ENCODE assay signal across 8 mouse cellular contexts in the genomic region with DNA sequence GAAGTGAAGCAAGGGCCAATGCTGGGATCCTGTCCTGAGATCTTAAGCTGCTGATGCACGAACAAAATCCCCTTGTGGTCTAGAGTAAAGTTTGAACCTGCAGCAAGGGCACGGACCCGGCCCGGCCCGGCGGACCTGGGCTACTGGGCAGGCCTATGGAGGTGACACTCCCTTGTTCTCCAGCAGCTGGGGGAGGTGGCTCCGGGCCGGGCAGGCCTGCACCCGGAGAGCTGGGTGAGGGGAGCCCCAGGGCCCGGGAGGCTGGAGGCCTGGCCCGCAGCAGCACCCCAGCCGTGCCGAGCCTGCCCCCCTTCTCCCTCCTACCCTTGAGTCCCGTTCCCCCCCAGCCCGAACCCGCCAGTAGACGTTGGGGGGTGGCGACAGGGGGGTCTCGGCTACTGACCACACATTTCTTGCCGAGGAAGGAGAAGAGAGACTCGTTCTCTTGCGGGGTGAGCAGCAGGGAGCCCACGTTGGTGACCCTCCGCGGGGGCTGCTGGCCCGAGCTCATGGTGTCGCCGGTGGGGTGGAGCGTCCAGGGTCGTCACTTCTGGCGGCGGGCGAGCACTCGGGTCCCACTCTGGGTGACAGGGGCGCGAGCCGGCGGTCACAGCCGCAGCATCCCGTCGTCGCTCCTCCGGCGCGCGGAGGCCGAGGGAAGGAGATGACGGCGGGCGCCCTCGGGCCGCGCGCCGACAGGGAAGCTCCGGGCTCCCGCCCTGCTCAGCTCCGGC. TPM values are rescaled to one million over a fixed set of nuclear protein-coding genes. Genes with fewer than 3 reads are reported as not detected.
DNase-seq lines count a peak whose midpoint lies in the region; TF ChIP-seq lines count a peak whose summit lies in the region.

No protein-coding gene starts in this region.

- no peak for TF ChIP-seq POLR2A in embryonic fibroblast, embryonic 13.5 days (IDR thresholded peaks at IDR 0.05; ENCODE audit: low read depth, low read length)
- no peak for TF ChIP-seq POLR2A in kidney, adult 2 months (IDR thresholded peaks at IDR 0.05; ENCODE audit: low read depth, low read length)
- TF ChIP-seq POLR2A in liver, adult 2 months (IDR thresholded peaks at IDR 0.05; ENCODE audit: extremely low read depth, insufficient read depth, low read length), result no peak
- TF ChIP-seq POLR2A in myocyte (IDR thresholded peaks at IDR 0.05; ENCODE audit: insufficient read length, low read depth), result no peak

- DNase-seq in A20 (ENCODE audit: low read depth, low spot score), result peak; percentile 73
- peak; percentile 50 for DNase-seq in R1 (ENCODE audit: low read depth, low spot score)
- peak; percentile 36 to 42 for DNase-seq in heart, adult 9 months (ENCODE audit: low spot score in 2 of 2)
- DNase-seq in kidney, adult 2 months, result peak; percentile 65
- DNase-seq in liver, adult 2 months (ENCODE audit: extremely low read depth, low read depth, low spot score), result no peak
- DNase-seq in testis, postnatal 10 days (ENCODE audit: low spot score), result peak; percentile 69

- WGBS in kidney, adult 2 months, result under 1% methylated on average over 58 of the region's 58 CpGs
- under 1% methylated on average over 57 of the region's 58 CpGs for WGBS in liver, adult 2 months

- H3K27ac ChIP-seq in embryonic fibroblast, embryonic 13.5 days (ENCODE audit: insufficient read depth, low read length), result peak overlapping the region; percentile 83
- H3K27ac ChIP-seq in kidney, adult 2 months (ENCODE audit: insufficient read depth, low read depth, low read length), result peak overlapping the region; percentile 84
- H3K27ac ChIP-seq in liver, adult 2 months (replicated peaks; ENCODE audit: insufficient read depth, low read depth, low read length), result peak overlapping the region; percentile 97

- H3K27me3 ChIP-seq in kidney, adult 2 months (replicated peaks; ENCODE audit: control insufficient read depth, insufficient read depth, low read length), result no peaks in the 10 kb centered on the region
- H3K27me3 ChIP-seq in liver, adult 2 months (ENCODE audit: control insufficient read depth, insufficient read depth, low read length), result no peaks in the 10 kb centered on the region
- no peaks in the 10 kb centered on the region for H3K27me3 ChIP-seq in myocyte (ENCODE audit: control insufficient read depth, insufficient read depth, insufficient read length)

- H3K36me3 ChIP-seq in kidney, adult 2 months (ENCODE audit: control insufficient read depth, insufficient read depth, low read length), result no peaks in the 10 kb centered on the region
- no peaks in the 10 kb centered on the region for H3K36me3 ChIP-seq in liver, adult 2 months (ENCODE audit: control insufficient read depth, insufficient read depth, low read length)
- no peaks in the 10 kb centered on the region for H3K36me3 ChIP-seq in myocyte (ENCODE audit: control insufficient read depth, insufficient read depth)

- H3K4me2 ChIP-seq in myocyte (ENCODE audit: low read depth), result peak overlapping the region; percentile 81

- H3ac ChIP-seq in myocyte (ENCODE audit: control insufficient read depth, insufficient read length), result peak overlapping the region; percentile 78

- peak overlapping the region; percentile 84 for H3K4me3 ChIP-seq in embryonic fibroblast, embryonic 13.5 days (ENCODE audit: insufficient read depth, low read length)
- peak overlapping the region; percentile 89 for H3K4me3 ChIP-seq in kidney, adult 2 months (ENCODE audit: insufficient read depth, low read depth, low read length)
- H3K4me3 ChIP-seq in liver, adult 2 months (ENCODE audit: insufficient read depth, low read depth, low read length), result peak overlapping the region; percentile 99
- H3K4me3 ChIP-seq in myocyte, result peak overlapping the region; percentile 87

- H3K4me1 ChIP-seq in embryonic fibroblast, embryonic 13.5 days (ENCODE audit: control insufficient read depth, insufficient read depth, low read length), result no peaks in the 10 kb centered on the region
- H3K4me1 ChIP-seq in kidney, adult 2 months (ENCODE audit: control insufficient read depth, insufficient read depth, low read length), result peaks cover 6% of the 10 kb centered on the region
- peaks cover 15% of the 10 kb centered on the region for H3K4me1 ChIP-seq in liver, adult 2 months (ENCODE audit: control insufficient read depth, insufficient read depth, low read length)

- peaks cover 10% of the 10 kb centered on the region for H3K79me2 ChIP-seq in liver, adult 2 months (ENCODE audit: control insufficient read depth, insufficient read depth, low read length)
- H3K79me2 ChIP-seq in myocyte (ENCODE audit: control insufficient read depth, insufficient read depth), result peaks cover 53% of the 10 kb centered on the region

- TF ChIP-seq CTCF in embryonic fibroblast, embryonic 13.5 days (IDR thresholded peaks at IDR 0.05; ENCODE audit: borderline replicate concordance, insufficient read depth, low read length), result no peak
- TF ChIP-seq CTCF in kidney, adult 2 months (conservative IDR thresholded peaks at IDR 0.05; ENCODE audit: insufficient read depth, insufficient read length, low read depth, low read length), result no peak
- TF ChIP-seq CTCF in liver, adult 2 months (IDR thresholded peaks at IDR 0.05; ENCODE audit: low read depth, low read length), result no peak

- H3K9ac ChIP-seq in liver, adult 2 months (ENCODE audit: low read depth, low read length), result peak overlapping the region; percentile 100

TF ChIP-seq in myocyte, 11 proteins besides CTCF, POLR2A, EP300 and RAD21:
- TF ChIP-seq MYOG (IDR thresholded peaks at IDR 0.05; ENCODE audit: control insufficient read depth in 1 of 3, insufficient read depth in 1 of 3, insufficient read length in 2 of 3, low read depth in 2 of 3) (peak in 1 of 3 experiments; percentile 0), MAX (IDR thresholded peaks at IDR 0.05; ENCODE audit: low read depth) (no peak), TCF12 (IDR thresholded peaks at IDR 0.05; ENCODE audit: insufficient read depth, poor library complexity, severe bottlenecking) (no peak)

RNA-seq across cellular contexts. Expression of a gene that starts 0.5 kb away (rescaled TPM):
- polyA plus RNA-seq in embryonic fibroblast, embryonic 13.5 days (2011; ENCODE audit: insufficient read length, low read depth, missing spikeins), result 37.6 and 45.4 TPM in 2 replicates
- 39.3 and 73.3 TPM in 2 replicates for polyA plus RNA-seq in kidney, adult 2 months (2012; rRNA removed)
- total RNA-seq in liver, adult 2 months (2014; rRNA removed), result 36.9 and 40.9 TPM in 2 replicates
- polyA plus RNA-seq in liver, adult 2 months (2012; rRNA removed), result 29.4 and 44.5 TPM in 2 replicates
- 10.8 TPM for polyA plus RNA-seq in myocyte (2012; fragmentation: generic; extraction: Trizol)
